Mouse (Mus musculus) left cerebral cortex, postnatal 10 days (tissue): ENCODE measurements around the gene Hoxb3. TPM values are rescaled to one million over a fixed set of nuclear protein-coding genes. Genes with fewer than 3 reads are reported as not detected.
A peak's percentile ranks its signal among the peaks of the same experiment; 100 is the strongest.

ENCODE experiments used
- DNase-seq, 2 experiments: peaks; one replicate each; pipeline ENCODE4 v3.0.0; 2021 to 2022; ENCODE audit warnings: low spot score in 2 of 2, mixed read lengths in 1 of 2; ENCODE audit errors: extremely low spot score in 1 of 2
- intact Hi-C: fragments of 180-260 bp; cut with DNase I; formaldehyde crosslinking; loops from one replicate; pipeline ENCODE4 v1.15.1; 2025
- total RNA-seq, 2 experiments: library from RNA; stranded (reverse); gene quantifications; 2 replicates each; pipeline ENCODE4 v1.2.3; 2021

Hoxb3 gene
- not detected for total RNA-seq

DNA sequence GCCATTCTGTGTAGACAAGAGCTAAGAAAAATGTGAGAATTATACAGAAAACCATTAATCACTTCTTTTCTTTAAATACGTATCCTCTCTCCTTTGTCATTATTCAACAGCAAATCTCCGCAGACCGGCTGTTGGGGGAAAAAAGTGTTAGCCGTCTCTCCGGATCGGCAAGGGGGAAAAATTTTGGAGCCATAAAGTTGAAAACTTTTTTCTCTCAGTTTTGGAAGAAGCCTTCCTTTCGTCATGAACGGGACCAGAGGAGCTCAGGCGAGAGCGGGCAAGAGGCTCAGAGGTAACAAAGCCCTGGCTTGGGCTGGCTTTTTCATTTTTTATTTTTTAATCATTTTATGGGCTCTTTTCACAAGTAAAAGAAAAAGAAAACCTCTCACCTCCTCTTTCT is at the start of gene Hoxb3:
Hoxb3 (plus strand) TSS at position 173 of the 400 bp plus-strand sequence.
- DNase-seq, result no peak
- intact Hi-C loops, result no loop called here

DNA sequence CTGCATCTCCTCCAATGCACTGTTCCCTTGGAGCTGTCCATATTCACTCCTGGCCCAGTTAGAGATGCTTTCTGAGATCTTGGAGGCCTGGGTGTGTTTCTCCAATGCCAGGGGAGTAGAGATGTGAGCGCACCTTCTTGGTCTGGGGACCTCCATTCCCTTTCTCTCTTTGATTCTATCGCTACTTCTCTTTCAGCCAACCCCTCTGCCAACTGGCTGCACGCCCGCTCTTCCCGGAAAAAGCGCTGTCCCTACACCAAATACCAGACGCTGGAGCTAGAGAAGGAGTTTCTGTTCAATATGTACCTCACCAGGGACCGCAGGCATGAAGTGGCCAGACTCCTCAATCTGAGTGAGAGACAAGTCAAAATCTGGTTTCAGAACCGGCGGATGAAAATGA is 48.7 kb upstream of the Hoxb3 start:
- no peak for DNase-seq
- intact Hi-C loops, result loop anchor here (10.0 kb wide), 1 partner anchor 750 kb away; the partner anchor contains the start of gene Scrn2

DNA sequence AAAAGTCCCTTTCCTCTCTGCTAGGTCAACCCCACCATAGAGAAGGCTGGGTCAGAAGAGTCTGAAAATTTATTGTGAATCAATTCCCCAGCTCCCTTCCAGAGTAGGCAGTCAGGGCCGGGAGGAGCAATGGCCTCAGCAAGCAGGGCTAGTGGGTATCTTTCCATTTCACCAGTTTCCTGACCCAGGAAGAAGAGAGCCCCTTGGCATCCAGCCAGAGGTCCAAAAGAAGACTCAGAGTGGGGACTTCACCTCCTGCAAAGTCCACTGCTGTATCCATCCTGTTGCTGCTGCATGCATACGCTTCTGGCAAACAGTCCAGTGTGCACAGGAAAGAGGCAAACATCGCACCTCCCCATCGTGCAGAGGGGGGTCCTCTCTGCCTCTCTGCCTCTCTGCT is 47.2 kb upstream of the Hoxb3 start:
- no peak for DNase-seq
- intact Hi-C loops, result loop anchor here (5.0 to 10.0 kb wide), 2 partner anchors 346 to 749 kb away; partner anchors contain the start of gene Scrn2

DNA sequence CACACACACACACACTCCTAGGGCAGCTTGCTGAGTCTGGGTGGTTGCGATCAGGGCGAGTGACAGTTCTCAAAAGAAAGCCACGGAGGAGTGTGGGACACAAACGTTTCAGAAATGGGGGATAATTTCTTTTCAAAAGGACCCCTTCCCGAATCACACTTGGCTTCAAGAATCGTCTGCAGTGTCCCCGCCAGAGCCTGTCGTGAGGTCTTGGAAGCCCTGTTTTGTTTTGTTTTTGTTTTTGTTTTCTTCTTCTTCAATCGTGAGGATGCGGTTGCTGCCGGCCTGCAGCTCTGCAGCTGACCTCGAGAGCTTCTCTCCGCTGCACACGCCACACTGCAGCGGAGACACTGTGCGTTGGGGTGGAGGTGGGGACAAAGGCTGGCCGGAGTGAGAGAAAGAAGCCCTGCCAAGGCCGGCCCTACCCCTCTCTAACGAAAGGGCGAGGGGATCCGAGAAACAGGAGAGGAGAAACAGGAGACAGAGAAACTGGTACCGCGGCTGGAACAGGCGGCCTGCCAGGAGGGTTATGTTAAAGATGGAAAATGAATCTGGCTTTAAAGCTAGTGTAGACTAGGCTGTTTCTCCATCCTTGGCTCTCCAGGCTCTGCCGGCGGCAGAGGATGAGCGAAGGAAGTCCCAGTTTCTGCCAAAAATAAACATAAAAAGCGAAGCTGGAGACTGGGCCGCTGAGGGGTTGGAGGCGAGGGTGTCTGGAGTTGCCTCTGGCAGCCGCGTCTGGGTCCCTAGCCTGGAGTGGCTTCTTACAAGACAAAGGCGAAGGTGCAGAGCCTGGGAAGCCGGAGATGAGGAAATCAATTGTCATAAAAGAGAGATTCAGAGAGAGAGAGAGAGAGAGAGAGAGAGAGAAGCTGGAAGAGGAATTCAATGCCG is 45.7 kb upstream of the Hoxb3 start:
- DNase-seq, result no peak
- intact Hi-C loops, result loop anchor here (2.0 to 10.0 kb wide), 3 partner anchors 273 to 747 kb away; partner anchors contain the start of gene Scrn2

DNA sequence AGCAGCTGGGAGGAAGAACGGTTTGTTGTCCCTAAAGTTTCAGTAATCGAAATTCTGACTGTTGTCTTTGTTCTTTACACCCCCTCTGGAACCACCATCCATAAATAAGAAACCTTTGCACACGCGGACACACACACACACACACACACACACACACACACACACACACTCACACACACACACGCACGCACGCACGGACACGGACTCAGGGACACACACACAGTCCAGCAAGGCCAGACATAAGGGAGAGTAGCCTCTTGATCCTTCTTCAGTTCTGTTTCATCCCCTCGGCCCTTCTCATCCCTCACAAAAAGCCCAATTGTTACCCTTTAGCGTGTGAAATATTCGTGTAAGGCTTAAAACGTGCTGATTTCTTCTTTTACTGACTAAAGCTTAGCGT is 44.8 kb upstream of the Hoxb3 start:
- intact Hi-C loops, result loop anchor here (2.0 to 10.0 kb wide), 3 partner anchors 272 to 746 kb away; partner anchors contain the start of gene Scrn2
- DNase-seq, result no peak

DNA sequence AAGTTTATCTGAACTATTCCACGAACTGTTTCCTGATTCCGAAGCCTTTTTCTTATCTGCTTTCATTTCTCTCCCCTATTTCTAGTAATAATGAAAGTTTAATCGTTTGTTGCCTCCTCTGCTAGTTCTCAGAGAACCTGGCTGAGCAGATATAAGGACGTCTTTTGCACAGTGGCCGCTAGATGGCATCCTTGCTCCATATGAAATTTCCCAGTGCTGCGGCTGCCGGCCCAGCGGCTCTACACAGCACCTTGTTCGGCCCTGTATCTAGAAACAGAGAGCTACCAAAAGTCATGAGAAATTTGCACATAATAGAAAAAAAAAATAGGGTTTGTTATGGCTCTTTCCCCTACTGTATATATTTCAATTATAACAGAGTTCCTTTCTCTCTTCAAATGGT is 44.4 kb upstream of the Hoxb3 start:
- intact Hi-C loops, result loop anchor here (2.0 to 10.0 kb wide), 3 partner anchors 272 to 746 kb away; partner anchors contain the start of gene Scrn2
- DNase-seq, result peak; percentile 77 to 79

DNA sequence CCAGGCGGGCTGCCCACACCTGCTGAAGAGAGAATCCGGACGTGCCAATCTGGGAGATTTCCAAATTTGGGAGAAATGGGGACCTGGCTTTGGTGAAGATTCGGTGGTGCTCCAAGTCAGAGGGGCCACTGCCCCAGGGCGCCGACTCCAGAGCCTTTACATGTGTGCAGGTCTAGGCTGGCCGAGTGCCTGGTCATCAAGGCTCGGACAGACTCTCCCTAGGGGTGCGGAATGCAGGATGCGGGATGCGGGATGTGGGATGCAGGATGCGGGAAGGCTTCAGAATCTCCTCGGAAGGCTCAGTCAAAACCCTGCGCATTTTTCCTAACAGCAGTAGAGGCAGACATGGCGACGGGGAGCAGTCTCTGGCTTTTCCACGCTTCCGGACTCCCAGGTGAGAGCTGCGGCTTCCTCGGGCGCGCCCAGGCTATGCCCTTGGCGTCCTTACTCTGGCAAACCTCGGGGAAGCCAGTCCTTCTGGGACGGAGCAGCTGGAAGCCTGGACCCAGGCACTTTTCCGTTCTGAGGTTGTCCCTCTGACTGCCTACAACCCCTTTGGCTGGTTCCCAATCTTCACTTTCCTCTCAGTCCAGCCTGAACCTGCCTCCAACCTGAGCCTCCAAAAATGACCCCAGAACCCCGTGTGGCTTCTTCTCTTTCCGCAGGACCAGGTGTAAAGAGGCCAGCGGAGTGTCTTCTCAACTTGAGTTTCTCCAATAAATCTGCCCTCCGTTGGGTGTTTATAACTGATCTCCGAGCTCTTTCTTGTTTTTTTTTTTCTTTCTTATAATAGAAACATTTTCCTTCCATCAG is 43.5 kb upstream of the Hoxb3 start:
- intact Hi-C loops, result loop anchor here (2.0 to 10.0 kb wide), 7 partner anchors 271 to 745 kb away; partner anchors contain the start of genes Igf2bp1 and Scrn2
- DNase-seq, result no peak

DNA sequence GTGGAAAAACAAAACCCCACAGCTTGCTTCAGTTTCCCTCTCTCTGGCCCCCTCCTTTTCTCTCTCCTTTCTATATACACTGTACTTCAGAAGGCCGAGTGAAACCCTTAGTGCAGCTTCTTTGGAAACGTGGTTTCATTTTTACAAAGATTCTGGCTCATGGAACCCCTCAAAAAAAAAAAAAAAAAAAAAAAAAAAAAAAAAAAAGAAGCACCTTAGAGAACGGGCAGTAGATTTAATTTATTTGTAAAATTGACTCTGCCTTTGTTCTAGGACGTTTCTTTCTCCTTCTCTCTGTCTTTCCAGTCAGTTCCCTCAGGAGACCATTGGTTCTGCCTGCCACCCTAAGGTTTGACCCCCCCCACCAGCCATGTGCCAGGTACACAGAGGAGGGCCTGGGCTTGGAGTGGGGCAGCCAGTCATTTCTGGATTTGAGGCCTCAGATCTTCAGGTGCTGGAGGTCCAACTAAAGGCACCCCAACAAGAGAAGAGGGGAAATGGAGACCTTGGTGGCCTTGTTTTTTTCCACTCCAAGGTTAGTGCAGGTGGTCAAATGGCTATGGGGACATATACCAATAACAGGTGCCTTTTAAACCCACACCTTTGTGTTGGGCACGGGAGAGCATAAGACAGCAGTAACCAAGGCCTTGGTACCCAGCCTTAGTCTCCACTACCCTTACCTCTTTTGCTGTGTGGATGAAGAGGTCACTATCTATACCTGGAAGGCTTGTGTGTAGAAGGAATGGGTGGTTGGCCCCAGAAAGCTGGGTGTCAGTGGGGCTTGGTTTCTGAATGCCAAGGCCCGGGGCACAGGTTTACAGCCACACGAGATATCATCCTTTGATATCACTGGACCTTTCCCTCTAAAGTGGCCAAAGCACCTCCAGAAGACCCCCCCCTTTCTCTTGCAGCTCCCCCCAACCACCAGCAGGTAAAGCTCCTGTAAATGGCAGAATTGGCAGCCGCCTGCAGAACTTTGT is 42.4 kb upstream of the Hoxb3 start:
- intact Hi-C loops, result loop anchor here (2.0 to 10.0 kb wide), 4 partner anchors 276 to 580 kb away; partner anchors contain the start of gene Igf2bp1
- no peak for DNase-seq

DNA sequence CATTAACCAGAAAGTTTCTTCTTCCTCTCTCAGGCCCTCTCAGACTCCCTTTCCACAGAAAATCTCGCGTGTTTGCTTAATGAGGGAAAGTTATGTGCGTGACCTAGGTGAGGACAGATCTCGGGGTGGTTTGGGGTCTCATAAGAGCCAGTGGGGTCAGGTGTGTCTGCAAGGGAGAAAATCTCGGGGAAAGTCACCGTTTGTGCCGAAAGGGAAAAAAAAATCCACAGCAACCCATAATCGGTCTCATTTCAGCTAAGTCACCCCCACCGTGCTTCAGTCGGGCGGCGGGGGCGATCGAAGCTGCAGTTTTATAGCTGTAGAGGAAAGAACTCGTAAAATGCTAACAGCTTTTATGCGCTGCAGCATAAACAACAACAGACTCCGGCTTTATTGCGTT is 41.7 kb upstream of the Hoxb3 start:
- DNase-seq, result no peak
- intact Hi-C loops, result loop anchor here (2.0 to 10.0 kb wide), 4 partner anchors 277 to 579 kb away; partner anchors contain the start of gene Igf2bp1

DNA sequence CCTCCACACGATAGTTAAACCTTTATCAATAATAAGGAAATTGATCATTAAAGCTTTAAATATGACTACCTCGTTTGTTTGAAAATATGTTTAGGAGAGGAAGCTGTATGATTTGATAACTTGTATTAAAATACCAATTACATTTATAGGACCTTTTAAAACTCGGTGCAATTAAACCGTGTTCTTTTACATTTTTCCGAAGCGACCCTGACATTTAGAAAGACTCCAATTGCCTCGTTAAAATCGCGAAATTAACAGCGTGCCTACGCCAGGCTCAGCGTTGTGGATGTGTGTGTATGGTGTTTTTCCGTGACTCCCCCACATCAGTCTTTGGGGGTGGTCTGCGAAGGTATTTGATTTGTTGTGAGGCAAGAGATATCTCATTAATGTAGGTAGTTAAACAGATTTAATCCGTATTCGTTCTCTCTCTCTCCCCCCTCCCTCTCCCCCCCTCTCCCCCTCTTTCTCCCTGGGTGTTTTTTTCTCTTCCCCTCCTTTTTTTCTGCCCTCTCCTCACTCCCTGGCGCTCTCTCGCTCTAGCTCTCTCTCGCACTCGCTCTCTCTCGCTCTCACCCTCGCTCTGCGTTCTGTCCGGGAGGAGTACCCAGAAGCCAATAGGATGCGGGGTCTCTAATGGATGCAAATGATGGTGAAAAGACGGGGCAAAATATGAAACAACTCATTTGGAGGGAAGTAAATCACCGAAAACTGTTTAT is 41.1 kb upstream of the Hoxb3 start, which contains the start of gene Hoxb8:
Hoxb8 (plus strand) TSS at position 51 of the 716 bp plus-strand sequence.
- DNase-seq, result no peak
- intact Hi-C loops, result loop anchor here (2.0 to 10.0 kb wide), 4 partner anchors 277 to 579 kb away; partner anchors contain the start of gene Igf2bp1

DNA sequence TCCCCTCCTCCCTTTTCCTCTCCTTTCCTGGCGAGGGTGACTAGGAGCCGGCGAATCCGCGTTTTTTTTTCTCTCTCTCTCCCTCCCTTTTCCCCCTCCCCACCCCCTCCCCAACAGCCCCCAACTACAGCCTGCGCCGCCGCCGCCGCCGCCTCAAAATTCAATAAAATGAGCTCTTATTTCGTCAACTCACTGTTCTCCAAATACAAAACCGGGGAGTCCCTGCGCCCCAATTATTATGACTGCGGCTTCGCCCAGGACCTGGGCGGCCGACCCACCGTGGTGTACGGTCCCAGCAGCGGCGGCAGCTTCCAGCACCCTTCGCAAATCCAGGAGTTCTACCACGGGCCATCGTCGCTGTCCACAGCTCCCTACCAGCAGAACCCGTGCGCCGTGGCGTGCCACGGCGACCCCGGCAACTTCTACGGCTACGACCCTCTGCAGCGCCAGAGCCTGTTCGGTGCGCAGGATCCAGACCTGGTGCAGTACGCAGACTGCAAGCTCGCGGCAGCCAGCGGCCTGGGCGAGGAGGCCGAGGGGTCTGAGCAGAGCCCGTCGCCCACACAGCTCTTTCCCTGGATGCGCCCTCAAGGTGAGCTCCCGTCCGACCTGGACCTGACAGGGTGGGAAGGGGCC is 40.2 kb upstream of the Hoxb3 start:
- intact Hi-C loops, result loop anchor here (5.0 to 10.0 kb wide), 3 partner anchors 278 to 462 kb away; partner anchors contain the start of gene Igf2bp1
- no peak for DNase-seq

DNA sequence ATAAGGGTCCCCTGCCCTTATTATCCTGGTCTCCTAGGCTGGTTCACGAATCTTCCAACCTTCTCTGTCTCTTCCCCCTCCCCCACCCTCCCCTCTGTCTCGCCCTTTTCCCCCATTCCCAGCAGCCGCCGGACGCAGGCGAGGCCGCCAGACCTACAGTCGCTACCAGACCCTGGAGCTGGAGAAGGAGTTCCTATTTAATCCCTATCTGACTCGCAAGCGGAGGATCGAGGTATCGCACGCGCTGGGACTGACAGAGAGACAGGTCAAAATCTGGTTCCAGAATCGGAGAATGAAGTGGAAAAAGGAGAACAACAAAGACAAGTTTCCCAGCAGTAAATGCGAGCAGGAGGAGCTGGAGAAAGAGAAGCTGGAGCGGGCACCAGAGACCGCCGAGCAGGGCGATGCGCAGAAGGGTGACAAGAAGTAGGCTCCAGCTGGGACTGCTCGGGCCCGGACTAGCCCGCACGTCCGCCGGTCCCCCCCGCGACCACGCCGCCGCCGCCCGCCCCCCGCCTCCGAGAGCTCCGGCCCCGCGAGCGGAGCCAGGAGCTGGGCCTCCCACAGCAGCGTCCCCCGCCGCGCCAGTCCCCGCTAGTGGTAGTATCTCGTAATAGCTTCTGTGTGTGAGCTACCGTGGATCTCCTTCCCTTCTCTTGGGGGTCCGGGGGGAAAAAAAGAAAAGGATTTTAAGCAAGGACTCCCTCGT is 38.9 kb upstream of the Hoxb3 start:
- DNase-seq, result peak in 1 of 2 experiments; percentile 36
- intact Hi-C loops, result loop anchor here (5.0 to 10.0 kb wide), 3 partner anchors 279 to 461 kb away; partner anchors contain the start of gene Igf2bp1

DNA sequence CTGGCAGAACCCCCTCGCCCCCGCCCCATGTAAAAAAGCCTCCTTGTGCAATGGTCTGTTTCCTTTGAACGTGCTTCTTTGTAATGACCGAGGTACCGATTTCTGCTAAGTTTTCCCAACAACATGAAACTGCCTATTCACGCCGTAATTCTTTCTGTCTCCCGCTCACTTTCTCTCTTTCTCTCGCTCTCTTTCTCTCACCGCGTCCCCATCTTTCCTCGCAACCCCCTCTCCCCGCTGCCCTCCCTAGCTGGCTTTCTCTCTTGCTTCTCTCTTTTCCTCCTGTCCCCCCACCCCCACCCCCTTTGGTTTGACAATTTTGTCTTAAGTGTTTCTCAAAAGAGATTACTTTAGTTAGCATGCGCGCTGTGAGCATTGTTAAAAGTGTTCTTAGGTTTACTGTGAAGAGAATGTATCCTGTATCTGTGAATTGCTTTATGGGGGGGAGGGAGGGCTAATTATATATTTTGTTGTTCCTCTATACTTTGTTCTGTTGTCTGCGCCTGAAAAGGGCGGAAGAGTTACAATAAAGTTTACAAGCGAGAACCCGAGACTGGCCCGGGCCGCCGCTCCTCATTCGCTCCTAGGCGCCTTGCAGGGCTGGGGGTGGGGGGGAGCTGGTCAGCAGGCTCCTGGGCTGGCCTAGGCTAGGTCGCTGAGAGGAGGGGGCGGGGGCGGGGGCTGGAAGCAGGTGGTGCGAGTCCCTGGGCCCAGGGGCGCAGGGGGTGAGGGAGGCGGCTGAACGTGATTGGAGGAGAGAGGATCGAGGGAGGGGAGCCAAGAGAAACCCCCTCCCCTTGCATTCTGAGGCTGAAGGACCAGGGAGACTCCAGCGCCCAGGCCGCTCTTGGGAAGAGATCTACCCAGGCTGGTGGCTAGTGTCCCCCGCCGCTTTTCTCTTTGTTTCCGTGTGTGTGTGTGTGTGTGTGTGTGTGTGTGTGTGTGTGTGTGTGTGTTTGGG is 38.1 kb upstream of the Hoxb3 start:
- DNase-seq, result no peak
- intact Hi-C loops, result loop anchor here (5.0 to 10.0 kb wide), 3 partner anchors 280 to 460 kb away; partner anchors contain the start of gene Igf2bp1

DNA sequence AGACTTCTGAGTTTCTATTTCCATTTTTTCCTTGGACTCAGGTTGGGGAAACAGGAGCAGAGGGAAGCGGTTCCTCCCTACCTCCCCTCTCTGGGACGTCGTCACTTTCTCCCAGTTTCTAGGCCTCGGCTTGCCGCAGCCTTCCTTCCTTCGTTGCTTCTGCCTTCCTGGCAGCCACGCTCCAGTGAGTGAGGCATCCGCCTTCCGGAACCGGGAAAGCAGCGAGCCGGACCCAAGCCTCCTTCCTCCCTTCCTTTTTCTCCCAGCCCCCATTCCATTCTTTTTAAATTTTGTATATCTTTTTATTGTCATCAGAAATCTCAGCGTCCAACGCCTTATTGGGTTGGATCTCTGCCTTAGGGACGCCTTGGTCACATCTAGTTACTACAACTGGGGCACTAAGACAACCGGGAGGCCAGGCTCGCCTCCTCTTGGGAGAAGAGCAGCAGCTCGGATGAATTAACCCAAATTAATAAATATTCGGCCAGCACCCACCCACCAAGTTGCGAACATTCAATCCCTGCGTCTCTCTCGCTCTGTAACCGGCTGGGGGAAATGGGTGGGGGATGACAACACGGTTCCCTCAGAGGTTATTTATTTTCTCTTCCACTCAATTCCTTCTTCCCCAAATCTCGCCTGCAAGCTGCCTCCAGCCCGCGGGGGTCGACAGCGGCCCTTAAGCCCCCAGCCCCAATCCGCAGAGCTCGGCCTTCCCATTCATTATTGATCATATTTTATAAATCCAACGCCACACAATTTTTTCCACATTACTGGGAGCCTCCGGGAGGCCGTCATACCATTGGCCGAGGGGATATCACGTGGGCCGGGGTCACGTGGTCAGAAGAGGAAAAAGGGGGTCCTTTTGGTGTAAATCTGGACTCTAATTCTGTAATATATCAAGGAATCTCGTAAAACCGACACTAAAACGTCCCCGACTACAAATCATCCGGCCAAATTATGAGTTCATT is 37.1 kb upstream of the Hoxb3 start, which contains the start of gene Hoxb7:
Hoxb7 (plus strand) TSS at position 853 of the 968 bp plus-strand sequence.
- intact Hi-C loops, result loop anchor here (10.0 kb wide), 2 partner anchors 281 to 459 kb away; partner anchors contain the start of gene Igf2bp1

More for the DNA sequence above, 37.1 kb upstream of the Hoxb3 start, which contains the start of gene Hoxb7:
- DNase-seq, result no peak
